In the genomic region with DNA sequence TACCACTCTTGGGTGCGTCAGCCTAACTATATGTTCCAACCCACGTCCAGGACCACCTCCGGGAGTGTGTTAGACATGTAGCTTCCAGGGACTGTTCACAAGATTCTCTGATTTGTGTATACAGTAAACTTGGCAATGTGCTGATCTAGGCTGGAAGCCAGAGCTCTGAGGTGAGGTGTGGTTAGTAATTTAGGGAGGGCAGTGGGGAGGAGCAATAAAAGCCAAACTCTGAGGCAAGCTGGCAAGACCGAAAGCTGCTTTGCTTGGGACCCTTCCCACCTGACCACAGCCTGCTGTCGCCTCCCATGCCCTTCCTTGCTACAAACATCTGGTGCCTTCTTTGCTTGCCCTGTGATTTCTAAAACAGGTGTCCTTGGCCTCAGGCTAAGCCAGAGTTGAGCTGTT, we compare ENCODE assay signal across 14 mouse cellular contexts. TPM values are rescaled to one million over a fixed set of nuclear protein-coding genes. Genes with fewer than 3 reads are reported as not detected.
DNase-seq lines count a peak whose midpoint lies in the region; ATAC-seq and TF ChIP-seq lines count a peak whose summit lies in the region.
"Had no signal": no experiment of that assay in that cellular context is flagged by ENCODE, and none has a peak within 500 bp of the region (broad histone marks: within the 10 kb centered on the region; RNA-seq: fewer than 3 reads in every experiment).

No protein-coding gene starts in this region.

- DNase-seq in kidney, postnatal 36 days = peak; percentile 45 to 46
- DNase-seq in kidney, adult 11 months = no peak
- DNase-seq in 3134 (ENCODE audit: extremely low read depth, insufficient read length, low spot score) (peak; percentile 72), NIH3T3 (ENCODE audit: low read depth) (peak; percentile 77)
- DNase-seq in lung, adult 2 months = peak; percentile 39
- no peak for DNase-seq in gastrocnemius, postnatal 36 days
- DNase-seq: cerebellum, adult 11 months had no signal

- no peak for TF ChIP-seq POLR2A in lung, adult 2 months (IDR thresholded peaks at IDR 0.05; ENCODE audit: borderline replicate concordance, extremely low read depth, low read depth, low read length)

- H3K27me3 ChIP-seq in hindbrain, embryonic 16.5 days (replicated peaks; ENCODE audit: control insufficient read depth, insufficient read depth, low read length) = no peaks in the 10 kb centered on the region; the same call in 1 of the 2 replicates
- H3K27me3 ChIP-seq: hindbrain, embryonic 15.5 days; lung, embryonic 15.5 days had no signal

- ATAC-seq in hindbrain, embryonic 16.5 days = no peak

- no peak overlapping the region for H3K4me3 ChIP-seq in lung, adult 2 months (replicated peaks; ENCODE audit: extremely low read depth, low read depth, low read length)
- H3K4me3 ChIP-seq in hindbrain, embryonic 16.5 days (ENCODE audit: low read length) = no peak overlapping the region
- H3K4me3 ChIP-seq: heart, embryonic 10.5 days; hindbrain, embryonic 15.5 days; lung, embryonic 15.5 days had no signal

- H3K27ac ChIP-seq in hindbrain, embryonic 16.5 days (ENCODE audit: low read depth, low read length) = no peak overlapping the region
- H3K27ac ChIP-seq: heart, embryonic 10.5 days; hindbrain, embryonic 15.5 days; lung, embryonic 15.5 days had no signal

- H3K36me3 ChIP-seq in hindbrain, embryonic 16.5 days (ENCODE audit: control insufficient read depth, insufficient read depth, low read length) = no peaks in the 10 kb centered on the region
- H3K36me3 ChIP-seq: heart, embryonic 10.5 days; hindbrain, embryonic 15.5 days; lung, embryonic 15.5 days had no signal

- intact Hi-C loops in gastrocnemius, postnatal 36 days (cut with DNase I) = no loop called here

- no peak for TF ChIP-seq CTCF in lung, adult 2 months (IDR thresholded peaks at IDR 0.05; ENCODE audit: insufficient read depth, low read length)

- no peaks in the 10 kb centered on the region for H3K9me3 ChIP-seq in hindbrain, embryonic 16.5 days (ENCODE audit: control insufficient read depth, low read length)
- H3K9me3 ChIP-seq: heart, embryonic 10.5 days; hindbrain, embryonic 15.5 days; lung, embryonic 15.5 days had no signal

- no peak overlapping the region for H3K4me2 ChIP-seq in hindbrain, embryonic 16.5 days (ENCODE audit: low read length)
- H3K4me2 ChIP-seq: hindbrain, embryonic 15.5 days; lung, embryonic 15.5 days had no signal

- WGBS in lung, adult 2 months = 32% methylated on average over 5 of the region's 5 CpGs
- 80% methylated on average over 5 of the region's 5 CpGs for WGBS in hindbrain, embryonic 16.5 days

- H3K4me1 ChIP-seq in lung, adult 2 months (ENCODE audit: control insufficient read depth, insufficient read depth, low read length) = no peaks in the 10 kb centered on the region
- H3K4me1 ChIP-seq in hindbrain, embryonic 16.5 days (ENCODE audit: control insufficient read depth, insufficient read depth, low read depth, low read length) = no peaks in the 10 kb centered on the region
- H3K4me1 ChIP-seq: hindbrain, embryonic 15.5 days had no signal

- H3K9ac ChIP-seq in hindbrain, embryonic 16.5 days (ENCODE audit: low read depth, low read length) = no peak overlapping the region
- H3K9ac ChIP-seq: hindbrain, embryonic 15.5 days; lung, embryonic 15.5 days had no signal

RNA-seq across cellular contexts. Expression of gene Fam107a, which starts 19.9 kb away (rescaled TPM):
- 8.5 and 12.1 TPM in 2 replicates for polyA plus RNA-seq in lung, adult 2 months (2012; rRNA removed)
- 1 to 10 TPM; 2.7 to 6.1 TPM for total RNA-seq in gastrocnemius, postnatal 36 days (2021)
- 0.89 and 1.2 TPM in 2 replicates for polyA plus RNA-seq in hindbrain, embryonic 16.5 days (2015; fragmentation: Nextera tagmentation; extraction: Ambion mirVana)

RNA-seq across cellular contexts. Expression of gene Acox2, which starts 38.7 kb away (rescaled TPM):
- 12.7 and 24.4 TPM in 2 replicates for polyA plus RNA-seq in lung, adult 2 months (2012; rRNA removed)
- under 1 TPM in 1 of 2 experiments, not detected in 1; 0.37 TPM for total RNA-seq in gastrocnemius, postnatal 36 days (2021)
- polyA plus RNA-seq in hindbrain, embryonic 16.5 days (2015; fragmentation: Nextera tagmentation; extraction: Ambion mirVana) = 0.09 and 0.23 TPM in 2 replicates
- total RNA-seq: ES-E14 had no signal
- polyA plus RNA-seq: embryonic facial prominence, embryonic 11.5 days; stomach, embryonic 14.5 days had no signal

Comparison
In these comparisons a context has a peak if more than half of its experiments do, and no peak if none do; other contexts are left out.
1. DNase-seq: peak in kidney, postnatal 36 days (2 of 2), 3134 (single experiment), NIH3T3 (single experiment) and lung, adult 2 months (single experiment); none in kidney, adult 11 months (single experiment) and gastrocnemius, postnatal 36 days (0 of 2).
2. RNA of gene Acox2, which starts 38.7 kb away (polyA plus RNA-seq): 12.7 to 24.4 TPM in lung, adult 2 months; 0.09 to 0.23 TPM in hindbrain, embryonic 16.5 days; every median in the first group is over 10 times any median in the second.